Mouse (Mus musculus) hindbrain, embryonic 14.5 days (tissue): ENCODE measurements around the gene Gpr108. TPM values are rescaled to one million over a fixed set of nuclear protein-coding genes. Genes with fewer than 3 reads are reported as not detected.
"Not testable (repeated sequence)": the region's sequence is repeated elsewhere in the genome, so short reads cannot be mapped to it uniquely, and the experiment has no call there.

Source experiments
- ATAC-seq: fragments of 200-750 bp; cut with Nextera tagmentation; 2 replicates; pipeline ENCODE4 v1.8.0; 2017; ENCODE audit warnings: moderate number of reproducible peaks, mild to moderate bottlenecking, moderate TSS enrichment, moderate library complexity; ENCODE audit not compliant: low FRiP score
- DNase-seq: peaks from one replicate; pipeline ENCODE4 v3.0.0-alpha.2; 2015; ENCODE audit warnings: low spot score
- H3K27ac ChIP-seq: fragments of 300-500 bp; sonication (generic); 2 replicates; pipeline ENCODE4 v1.5.1; 2014; ENCODE audit warnings: mild to moderate bottlenecking, moderate library complexity
- H3K27me3 ChIP-seq: fragments of 300-500 bp; sonication (generic); 2 replicates; pipeline ENCODE4 v1.6.1; 2014; ENCODE audit warnings: mild to moderate bottlenecking, low read length, mixed read lengths; ENCODE audit not compliant: control insufficient read depth, insufficient read depth
- H3K36me3 ChIP-seq: fragments of 300-500 bp; sonication (generic); replicated peaks from 2 replicates; pipeline ENCODE4 v1.6.1; 2014; ENCODE audit not compliant: control insufficient read depth, insufficient read depth
- H3K4me1 ChIP-seq: fragments of 300-500 bp; sonication (generic); replicated peaks from 2 replicates; pipeline ENCODE4 v1.6.1; 2014; ENCODE audit warnings: antibody characterized with exemption, low read length, mixed read lengths; ENCODE audit not compliant: control insufficient read depth, insufficient read depth
- H3K4me2 ChIP-seq: fragments of 300-500 bp; sonication (generic); replicated peaks from 2 replicates; pipeline ENCODE4 v1.6.1; 2014; ENCODE audit warnings: mild to moderate bottlenecking, moderate library complexity
- H3K4me3 ChIP-seq: fragments of 300-500 bp; sonication (generic); replicated peaks from 2 replicates; pipeline ENCODE4 v1.5.1; 2014; ENCODE audit warnings: mild to moderate bottlenecking, low read length
- H3K9ac ChIP-seq: fragments of 300-500 bp; sonication (generic); 2 replicates; pipeline ENCODE4 v1.6.1; 2014
- H3K9me3 ChIP-seq: fragments of 300-500 bp; sonication (generic); 2 replicates; pipeline ENCODE4 v1.6.1; 2016; ENCODE audit warnings: low read length; ENCODE audit not compliant: control insufficient read depth
- WGBS: fragments of 180-500 bp; shearing (Covaris S2); extraction: QIAGEN DNeasy Blood & Tissue Kit; methylation state at CpG from one replicate; pipeline ENCODE4 v1.1.7; 2014; 5-methylcytosine and 5-hydroxymethylcytosine counted together
- polyA plus RNA-seq: library from polyadenylated mRNA; unstranded; fragments of >200 nt; fragmentation: Nextera tagmentation; extraction: Ambion mirVana; gene quantifications from 2 replicates; pipeline ENCODE4 v1.2.1, GENCODE M21; 2014

Gene Gpr108
- polyA plus RNA-seq, 1 experiment from 2014 or later = 22.1 TPM

- Histone ChIP-seq H3K4me1 (no peaks in the 10 kb centered on the region), H3K27me3 (no peaks in the 10 kb centered on the region), H3K9ac (no peak overlapping the region), H3K4me3 (no peak overlapping the region), H3K4me2 (no peak overlapping the region), H3K36me3 (no peaks in the 10 kb centered on the region), H3K27ac (no peak overlapping the region), H3K9me3 (no peaks in the 10 kb centered on the region)
- 68% methylated on average over 2 of the region's 2 CpGs for WGBS
- DNase-seq = no peak
- no peak for ATAC-seq
Measured at GRCm38 (mm10) chr17:57285077-57285476, 36.8 kb upstream of the Gpr108 start.

GRCm38 (mm10) chr17:57283906-57284305, 35.7 kb upstream of the Gpr108 start:
- no peaks in the 10 kb centered on the region for H3K4me1 ChIP-seq
- H3K27me3 ChIP-seq = no peaks in the 10 kb centered on the region
- no peak for DNase-seq
- 76% methylated on average over 5 of the region's 5 CpGs for WGBS
- no peak overlapping the region for H3K4me3 ChIP-seq
- H3K27ac ChIP-seq = no peak overlapping the region
- H3K36me3 ChIP-seq = no peaks in the 10 kb centered on the region
- no peaks in the 10 kb centered on the region for H3K9me3 ChIP-seq
- no peak overlapping the region for H3K9ac ChIP-seq
- no peak overlapping the region for H3K4me2 ChIP-seq
- ATAC-seq = no peak

- DNase-seq = no peak
- Histone ChIP-seq H3K4me2 (no peak overlapping the region), H3K9me3 (no peaks in the 10 kb centered on the region), H3K4me3 (no peak overlapping the region), H3K4me1 (peaks cover 10% of the 10 kb centered on the region), H3K36me3 (no peaks in the 10 kb centered on the region), H3K27me3 (peaks cover 11% of the 10 kb centered on the region), H3K9ac (no peak overlapping the region), H3K27ac (no peak overlapping the region)
- no peak for ATAC-seq
- 91% methylated on average over 3 of the region's 3 CpGs for whole genome bisulfite sequencing
Measured at GRCm38 (mm10) chr17:57280411-57280810, 32.2 kb upstream of the Gpr108 start.

GRCm38 (mm10) chr17:57279591-57280224, 31.5 kb upstream of the Gpr108 start:
- ATAC-seq (no peak), DNase-seq (no peak)
- Histone ChIP-seq H3K4me1 (peaks cover 10% of the 10 kb centered on the region), H3K9ac (no peak overlapping the region), H3K9me3 (no peaks in the 10 kb centered on the region), H3K36me3 (no peaks in the 10 kb centered on the region), H3K27me3 (peaks cover 18% of the 10 kb centered on the region), H3K4me3 (no peak overlapping the region), H3K27ac (no peak overlapping the region), H3K4me2 (no peak overlapping the region)
- 63% methylated on average over 9 of the region's 9 CpGs for WGBS

GRCm38 (mm10) chr17:57278943-57279590, 30.8 kb upstream of the Gpr108 start, which contains the start of gene Vav1:
Gene Vav1 (plus strand): TSS chr17:57279100.
- Histone ChIP-seq H3K27me3 (peaks cover 25% of the 10 kb centered on the region), H3K4me1 (peaks cover 10% of the 10 kb centered on the region), H3K4me3 (no peak within 1 kb of the TSS), H3K9ac (no peak within 1 kb of the TSS), H3K9me3 (no peaks in the 10 kb centered on the region), H3K36me3 (no peaks in the 10 kb centered on the region), H3K27ac (no peak within 1 kb of the TSS), H3K4me2 (no peak within 1 kb of the TSS)
- ATAC-seq = no peak
- no peak for DNase-seq
- 73% methylated on average over 26 of the region's 26 CpGs for WGBS

- no peak overlapping the region for H3K4me3 ChIP-seq
- H3K36me3 ChIP-seq = no peaks in the 10 kb centered on the region
- ATAC-seq (no peak), DNase-seq (no peak)
- 88% methylated on average over 2 of the region's 2 CpGs for WGBS
- H3K9me3 ChIP-seq = no peaks in the 10 kb centered on the region
- no peak overlapping the region for H3K9ac ChIP-seq
- no peak overlapping the region for H3K4me2 ChIP-seq
- peaks cover 30% of the 10 kb centered on the region for H3K27me3 ChIP-seq
- no peak overlapping the region for H3K27ac ChIP-seq
- peaks cover 10% of the 10 kb centered on the region for H3K4me1 ChIP-seq
Measured at GRCm38 (mm10) chr17:57278537-57278936, 30.3 kb upstream of the Gpr108 start.

GRCm38 (mm10) chr17:57277598-57278261, 29.5 kb upstream of the Gpr108 start:
- DNase-seq, H3K9me3 ChIP-seq, ATAC-seq, H3K4me2 ChIP-seq, H3K27ac ChIP-seq, H3K36me3 ChIP-seq, H3K9ac ChIP-seq, H3K4me3 ChIP-seq: not testable (repeated sequence)
- WGBS = 80% methylated on average over 4 of the region's 5 CpGs
- Histone ChIP-seq H3K4me1 (peaks cover 10% of the 10 kb centered on the region), H3K27me3 (peaks cover 38% of the 10 kb centered on the region)

- H3K4me3 ChIP-seq = peak overlapping the region; percentile 40
- H3K36me3 ChIP-seq = no peaks in the 10 kb centered on the region
- peaks cover 10% of the 10 kb centered on the region for H3K4me1 ChIP-seq
- under 1% methylated on average over 20 of the region's 20 CpGs for WGBS
- ATAC-seq (peak; percentile 79), DNase-seq (peak; percentile 86)
- H3K4me2 ChIP-seq = peak overlapping the region; percentile 59
- H3K27me3 ChIP-seq = peaks cover 40% of the 10 kb centered on the region
- no peak overlapping the region for H3K27ac ChIP-seq
- no peaks in the 10 kb centered on the region for H3K9me3 ChIP-seq
- peak overlapping the region; percentile 52 for H3K9ac ChIP-seq
Measured at GRCm38 (mm10) chr17:57276634-57277121, 28.4 kb upstream of the Gpr108 start.

- peaks cover 10% of the 10 kb centered on the region for H3K4me1 ChIP-seq
- no peaks in the 10 kb centered on the region for H3K36me3 ChIP-seq
- peak overlapping the region; percentile 40 for H3K4me3 ChIP-seq
- H3K4me2 ChIP-seq = peak overlapping the region; percentile 59
- H3K27ac ChIP-seq = no peak overlapping the region
- peak; percentile 28 for DNase-seq
- H3K9ac ChIP-seq = 0 out of 2 replicates have a peak overlapping the region, but pooled peaks have one; percentile 52
- H3K9me3 ChIP-seq = no peaks in the 10 kb centered on the region
- ATAC-seq = peak; percentile 24; the same call in 1 of the 2 replicates
- peaks cover 40% of the 10 kb centered on the region for H3K27me3 ChIP-seq
- 3% methylated on average over 13 of the region's 13 CpGs for WGBS
Measured at GRCm38 (mm10) chr17:57275997-57276351, 27.7 kb upstream of the Gpr108 start.
